Mouse (Mus musculus): Measurements from ENCODE around the gene Cyb5r3. TPM values are rescaled to one million over a fixed set of nuclear protein-coding genes. Genes with fewer than 3 reads are reported as not detected.

The Cyb5r3 gene
- 130 and 163 TPM in 2 replicates for polyA plus RNA-seq (2015; fragmentation: Nextera tagmentation; extraction: Ambion mirVana)

DNA sequence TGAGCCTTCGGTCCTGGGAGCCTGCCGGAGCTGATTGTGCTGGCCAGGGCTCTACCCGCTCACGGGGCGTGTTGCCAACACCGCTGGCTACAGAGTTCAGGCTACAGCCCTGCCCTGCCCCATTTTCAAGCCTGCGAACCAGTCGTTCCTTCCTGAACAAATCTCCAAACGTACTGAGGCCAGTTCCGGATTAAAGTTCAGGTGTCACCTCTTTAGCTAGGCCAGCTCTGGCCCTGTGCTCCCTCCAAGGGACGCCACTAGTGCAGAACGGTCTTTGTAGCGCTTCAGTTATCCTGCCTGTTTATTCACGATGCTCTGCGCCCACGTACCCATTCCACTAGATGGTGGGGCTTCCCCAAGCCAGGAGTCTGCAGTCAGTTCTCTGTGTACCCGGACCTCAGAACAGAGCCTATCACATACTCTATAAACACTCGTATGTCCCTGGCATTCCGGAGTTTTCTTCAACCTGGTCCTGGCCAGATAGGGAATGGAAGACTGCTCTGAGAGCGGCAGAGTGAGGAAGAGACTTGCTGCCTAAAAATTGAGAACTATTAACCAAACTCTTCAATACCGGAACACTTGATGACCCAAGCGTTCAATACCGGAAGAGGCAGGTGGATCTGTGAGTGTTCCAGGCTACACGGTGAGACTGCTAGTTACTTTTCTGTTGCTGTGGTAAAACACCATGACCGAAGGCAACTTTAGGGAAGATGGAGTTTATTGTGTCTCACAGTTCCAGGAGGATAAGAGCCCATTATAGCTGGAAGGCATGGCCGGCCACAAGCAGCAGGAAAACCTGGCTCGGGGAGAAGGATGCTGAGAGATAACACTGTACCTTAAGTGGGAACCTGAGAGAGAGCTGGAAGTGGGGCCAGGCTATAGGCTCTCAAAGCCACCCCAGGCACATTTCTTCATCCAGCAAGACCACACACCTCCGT, at the start of gene Cyb5r3:
TSS of gene Cyb5r3 (minus strand) at position 101 of the 938 bp plus-strand sequence.
- Histone ChIP-seq H3K4me3 (ENCODE audit: low read length) (peak within 1 kb of the TSS; percentile 99), H3K4me1 (ENCODE audit: control insufficient read depth, insufficient read depth, low read depth, low read length) (peaks cover 19% of the 10 kb centered on the region), H3K4me2 (ENCODE audit: low read length) (peak within 1 kb of the TSS; percentile 93), H3K27me3 (replicated peaks; ENCODE audit: control insufficient read depth, insufficient read depth, low read length) (no peaks in the 10 kb centered on the region), H3K9me3 (ENCODE audit: control insufficient read depth, low read length) (no peaks in the 10 kb centered on the region), H3K9ac (ENCODE audit: low read depth, low read length) (peak within 1 kb of the TSS; percentile 96), H3K27ac (ENCODE audit: low read depth, low read length) (peak within 1 kb of the TSS; percentile 94), H3K36me3 (ENCODE audit: control insufficient read depth, insufficient read depth, low read length) (no peaks in the 10 kb centered on the region)
- ATAC-seq: peak; percentile 80
- 34% methylated on average over 28 of the region's 28 CpGs for WGBS

DNA sequence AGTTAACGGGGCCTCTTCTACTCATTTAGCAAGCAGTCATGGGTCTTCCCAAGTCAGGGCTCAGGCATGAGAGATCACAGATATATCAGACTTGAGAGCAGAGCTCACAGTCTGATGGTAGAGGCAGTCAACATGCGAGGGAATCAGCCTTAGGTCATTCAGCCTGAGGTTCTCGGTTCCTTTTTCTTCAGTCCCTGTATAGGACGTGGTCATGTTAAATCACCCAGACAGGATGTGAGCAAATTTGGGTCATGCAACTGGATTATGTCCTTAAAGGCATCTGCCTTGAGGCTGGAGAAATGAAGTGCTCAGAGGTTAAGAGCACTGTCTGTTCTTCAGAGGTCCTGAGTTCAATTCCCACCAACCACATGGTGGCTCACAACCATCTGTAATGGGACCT, 49.3 kb upstream of the Cyb5r3 start:
- Histone ChIP-seq H3K4me1 (ENCODE audit: control insufficient read depth, insufficient read depth, low read depth, low read length) (peaks cover 7% of the 10 kb centered on the region), H3K9me3 (ENCODE audit: control insufficient read depth, low read length) (no peaks in the 10 kb centered on the region), H3K4me3 (ENCODE audit: low read length) (no peak overlapping the region), H3K36me3 (ENCODE audit: control insufficient read depth, insufficient read depth, low read length) (no peaks in the 10 kb centered on the region), H3K27me3 (replicated peaks; ENCODE audit: control insufficient read depth, insufficient read depth, low read length) (no peaks in the 10 kb centered on the region), H3K4me2 (ENCODE audit: low read length) (no peak overlapping the region), H3K9ac (ENCODE audit: low read depth, low read length) (no peak overlapping the region), H3K27ac (ENCODE audit: low read depth, low read length) (no peak overlapping the region)
- 93% methylated on average over 4 of the region's 4 CpGs for WGBS
- ATAC-seq: no peak

DNA sequence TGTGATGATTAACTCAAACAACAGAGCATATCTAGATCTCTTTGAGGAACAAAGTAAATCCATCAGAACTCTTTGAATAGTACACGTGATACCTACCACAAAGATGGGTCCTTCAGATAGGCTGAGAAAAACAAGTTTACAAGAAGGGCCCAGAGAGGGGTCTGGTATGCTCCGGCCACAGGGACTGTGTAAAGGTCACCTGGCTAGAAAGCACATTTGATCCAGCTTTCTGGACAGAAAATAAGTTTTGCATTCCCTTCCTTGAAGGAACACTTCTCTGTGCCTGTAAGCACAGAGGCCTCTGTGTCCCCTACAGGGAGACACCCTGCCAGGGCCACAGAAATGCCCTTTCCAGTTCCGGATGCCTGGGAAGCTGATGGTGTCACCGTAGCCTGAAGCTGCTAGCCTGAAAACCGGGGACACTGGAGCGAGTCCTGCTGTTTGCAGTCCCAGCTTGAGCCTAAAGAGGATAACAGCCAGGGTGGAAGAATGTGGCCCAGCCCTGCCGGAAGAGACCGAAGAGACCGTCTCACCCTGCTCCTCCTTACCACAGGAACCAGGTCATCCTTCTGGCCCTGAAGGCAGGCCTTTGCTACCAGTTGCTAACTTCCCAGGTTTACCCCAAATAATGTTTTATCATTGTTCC, 48.1 kb upstream of the Cyb5r3 start:
- Histone ChIP-seq H3K27ac (ENCODE audit: low read depth, low read length) (no peak overlapping the region), H3K27me3 (replicated peaks; ENCODE audit: control insufficient read depth, insufficient read depth, low read length) (no peaks in the 10 kb centered on the region), H3K4me1 (ENCODE audit: control insufficient read depth, insufficient read depth, low read depth, low read length) (peaks cover 10% of the 10 kb centered on the region), H3K4me2 (ENCODE audit: low read length) (no peak overlapping the region), H3K36me3 (ENCODE audit: control insufficient read depth, insufficient read depth, low read length) (no peaks in the 10 kb centered on the region), H3K4me3 (ENCODE audit: low read length) (no peak overlapping the region), H3K9me3 (ENCODE audit: control insufficient read depth, low read length) (no peaks in the 10 kb centered on the region), H3K9ac (ENCODE audit: low read depth, low read length) (no peak overlapping the region)
- 58% methylated on average over 9 of the region's 9 CpGs for WGBS
- ATAC-seq: no peak

DNA sequence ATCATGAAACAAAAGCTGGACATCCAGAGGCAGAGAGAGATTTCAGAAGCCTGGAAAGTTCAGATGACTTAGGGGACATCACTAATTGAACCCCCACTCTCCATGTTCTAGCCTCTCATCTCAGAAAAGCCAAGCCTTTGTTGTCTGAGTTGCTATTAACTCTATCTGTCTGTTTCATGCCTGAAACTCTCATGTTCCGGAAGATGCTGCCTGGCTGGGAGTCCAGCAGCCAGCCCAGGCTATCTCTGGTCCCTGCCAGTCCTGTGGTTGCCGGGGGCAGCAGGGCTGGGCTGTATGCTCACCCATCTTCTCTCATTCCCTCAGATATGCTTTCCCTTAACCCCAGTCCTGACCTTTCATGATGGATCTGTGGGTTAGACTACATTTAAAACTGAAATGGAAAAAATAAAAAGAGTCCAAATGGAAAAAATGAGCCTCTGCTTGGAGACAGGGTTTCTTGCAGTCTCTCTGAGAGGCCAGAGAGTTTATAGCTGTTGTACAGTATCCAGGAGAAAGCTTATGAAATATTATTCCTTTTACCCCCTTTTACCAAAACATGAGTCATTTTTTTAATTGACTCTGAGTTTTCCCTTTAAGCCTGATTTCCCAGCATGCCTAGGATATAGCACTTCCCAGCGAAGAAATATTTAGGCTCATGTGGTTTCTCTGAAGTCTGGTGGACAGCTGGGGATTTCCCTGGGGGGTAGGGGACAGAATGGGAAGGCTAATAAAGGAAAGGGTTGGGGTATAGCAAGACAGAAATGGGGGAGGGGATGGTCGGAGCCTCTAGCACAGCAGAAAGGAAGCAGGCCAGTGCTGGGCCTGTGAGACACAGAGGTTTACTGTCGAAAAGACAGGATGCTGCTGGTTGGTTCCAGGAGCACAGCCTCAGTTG, 43.2 kb upstream of the Cyb5r3 start:
- Histone ChIP-seq H3K36me3 (ENCODE audit: control insufficient read depth, insufficient read depth, low read length) (no peaks in the 10 kb centered on the region), H3K4me1 (ENCODE audit: control insufficient read depth, insufficient read depth, low read depth, low read length) (peaks cover 3% of the 10 kb centered on the region), H3K9me3 (ENCODE audit: control insufficient read depth, low read length) (no peaks in the 10 kb centered on the region), H3K4me2 (ENCODE audit: low read length) (no peak overlapping the region), H3K27ac (ENCODE audit: low read depth, low read length) (peak overlapping the region; percentile 1; the same call in 1 of the 2 replicates), H3K9ac (ENCODE audit: low read depth, low read length) (no peak overlapping the region), H3K27me3 (replicated peaks; ENCODE audit: control insufficient read depth, insufficient read depth, low read length) (no peaks in the 10 kb centered on the region), H3K4me3 (ENCODE audit: low read length) (no peak overlapping the region)
- 28% methylated on average over 5 of the region's 5 CpGs for WGBS
- ATAC-seq: peak; percentile 42; the same call in 1 of the 2 replicates

DNA sequence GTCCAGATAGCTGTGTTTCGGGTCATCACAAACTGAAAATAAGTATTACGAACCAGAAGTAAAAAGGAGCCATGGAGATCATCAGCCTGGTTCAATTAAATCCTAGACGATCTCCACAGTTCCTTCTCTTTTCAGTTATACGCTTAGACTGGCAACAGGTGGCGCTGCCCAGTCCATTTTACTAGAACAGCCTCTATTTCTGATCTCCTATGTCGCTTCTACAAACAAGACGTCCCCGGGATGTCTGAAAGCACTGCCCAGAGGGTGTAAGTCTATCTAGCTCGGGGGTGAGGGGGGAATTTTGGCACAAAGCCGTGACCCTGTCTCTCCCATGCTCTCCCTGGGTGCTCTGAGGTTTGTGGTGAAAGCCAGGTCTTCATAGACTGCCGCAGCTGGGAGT, 37.8 kb upstream of the Cyb5r3 start:
- WGBS: 24% methylated on average over 11 of the region's 11 CpGs
- H3K36me3 ChIP-seq (ENCODE audit: control insufficient read depth, insufficient read depth, low read length): no peaks in the 10 kb centered on the region
- peaks cover 4% of the 10 kb centered on the region for H3K4me1 ChIP-seq (ENCODE audit: control insufficient read depth, insufficient read depth, low read depth, low read length)
- H3K4me2 ChIP-seq (ENCODE audit: low read length): peak overlapping the region; percentile 62
- H3K27ac ChIP-seq (ENCODE audit: low read depth, low read length): no peak overlapping the region
- ATAC-seq: no peak
- peak overlapping the region; percentile 30 for H3K4me3 ChIP-seq (ENCODE audit: low read length)
- no peaks in the 10 kb centered on the region for H3K27me3 ChIP-seq (replicated peaks; ENCODE audit: control insufficient read depth, insufficient read depth, low read length)
- no peaks in the 10 kb centered on the region for H3K9me3 ChIP-seq (ENCODE audit: control insufficient read depth, low read length)
- H3K9ac ChIP-seq (ENCODE audit: low read depth, low read length): peak overlapping the region; percentile 47; the same call in 1 of the 2 replicates

DNA sequence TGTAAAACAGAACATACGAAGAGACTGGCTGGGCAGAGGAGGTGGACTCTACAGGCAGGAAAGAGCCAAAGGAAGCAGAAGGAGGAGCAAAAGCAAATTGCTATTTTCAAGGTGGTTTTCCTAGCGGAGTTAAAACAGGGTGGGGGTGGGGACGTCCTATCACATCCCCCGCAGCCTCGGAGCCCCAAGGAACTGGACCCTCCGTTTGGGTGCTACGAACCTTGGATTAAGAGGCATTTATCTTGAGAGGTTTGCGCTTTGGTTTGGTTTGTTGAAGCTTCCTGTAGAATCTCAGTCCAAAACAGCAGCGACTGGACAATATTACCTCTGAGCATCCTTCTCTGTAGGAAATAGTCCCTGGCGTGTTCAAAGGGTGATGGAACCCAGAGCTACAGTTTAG, 37.3 kb upstream of the Cyb5r3 start:
- Histone ChIP-seq H3K36me3 (ENCODE audit: control insufficient read depth, insufficient read depth, low read length) (no peaks in the 10 kb centered on the region), H3K9ac (ENCODE audit: low read depth, low read length) (peak overlapping the region; percentile 47)

DNA sequence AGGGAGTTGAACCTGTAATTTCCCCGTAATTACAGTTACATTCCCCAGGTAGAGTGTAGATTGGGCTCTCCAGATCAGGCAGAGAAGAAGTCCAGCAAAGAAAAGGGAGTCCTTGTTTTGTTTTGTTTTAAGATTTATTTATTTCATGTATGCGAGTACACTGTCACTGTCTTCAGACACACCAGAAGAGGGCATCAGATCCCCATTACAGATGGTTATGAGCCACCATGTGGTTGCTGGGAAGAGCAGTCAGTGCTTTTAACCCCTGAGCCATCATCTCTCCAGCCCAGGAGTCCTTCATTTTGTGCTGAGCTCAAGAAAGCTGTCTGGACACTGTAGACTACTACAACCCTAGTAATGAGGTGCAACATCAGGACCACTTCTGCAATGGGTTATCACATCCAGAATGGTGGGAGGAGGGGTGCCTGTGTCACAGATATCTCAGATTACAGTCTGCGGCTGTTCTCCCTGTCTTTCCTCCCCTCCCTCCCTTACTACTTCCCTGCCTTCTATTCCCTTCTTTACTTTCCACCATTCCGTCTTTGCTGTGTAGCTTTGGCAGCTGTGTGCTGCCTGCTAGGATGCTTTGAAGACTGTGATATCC, 36.8 kb upstream of the Cyb5r3 start:
- peak overlapping the region; percentile 33; the same call in 1 of the 2 replicates for H3K9ac ChIP-seq (ENCODE audit: low read depth, low read length)
- peak overlapping the region; percentile 62 for H3K4me2 ChIP-seq (ENCODE audit: low read length)
- no peak for ATAC-seq
- peak overlapping the region; percentile 30 for H3K4me3 ChIP-seq (ENCODE audit: low read length)
- H3K36me3 ChIP-seq (ENCODE audit: control insufficient read depth, insufficient read depth, low read length): no peaks in the 10 kb centered on the region
- 42% methylated on average over 4 of the region's 4 CpGs for WGBS
- peak overlapping the region; percentile 40 for H3K27ac ChIP-seq (ENCODE audit: low read depth, low read length)
- no peaks in the 10 kb centered on the region for H3K9me3 ChIP-seq (ENCODE audit: control insufficient read depth, low read length)
- H3K27me3 ChIP-seq (replicated peaks; ENCODE audit: control insufficient read depth, insufficient read depth, low read length): no peaks in the 10 kb centered on the region
- peaks cover 4% of the 10 kb centered on the region for H3K4me1 ChIP-seq (ENCODE audit: control insufficient read depth, insufficient read depth, low read depth, low read length)

More for the DNA sequence above, 37.3 kb upstream of the Cyb5r3 start:
- Histone ChIP-seq H3K4me3 (ENCODE audit: low read length) (peak overlapping the region; percentile 30), H3K9me3 (ENCODE audit: control insufficient read depth, low read length) (no peaks in the 10 kb centered on the region), H3K27ac (ENCODE audit: low read depth, low read length) (peak overlapping the region; percentile 40), H3K4me2 (ENCODE audit: low read length) (peak overlapping the region; percentile 62), H3K27me3 (replicated peaks; ENCODE audit: control insufficient read depth, insufficient read depth, low read length) (no peaks in the 10 kb centered on the region), H3K4me1 (ENCODE audit: control insufficient read depth, insufficient read depth, low read depth, low read length) (peaks cover 4% of the 10 kb centered on the region)
- 18% methylated on average over 10 of the region's 10 CpGs for WGBS
- no peak for ATAC-seq

DNA sequence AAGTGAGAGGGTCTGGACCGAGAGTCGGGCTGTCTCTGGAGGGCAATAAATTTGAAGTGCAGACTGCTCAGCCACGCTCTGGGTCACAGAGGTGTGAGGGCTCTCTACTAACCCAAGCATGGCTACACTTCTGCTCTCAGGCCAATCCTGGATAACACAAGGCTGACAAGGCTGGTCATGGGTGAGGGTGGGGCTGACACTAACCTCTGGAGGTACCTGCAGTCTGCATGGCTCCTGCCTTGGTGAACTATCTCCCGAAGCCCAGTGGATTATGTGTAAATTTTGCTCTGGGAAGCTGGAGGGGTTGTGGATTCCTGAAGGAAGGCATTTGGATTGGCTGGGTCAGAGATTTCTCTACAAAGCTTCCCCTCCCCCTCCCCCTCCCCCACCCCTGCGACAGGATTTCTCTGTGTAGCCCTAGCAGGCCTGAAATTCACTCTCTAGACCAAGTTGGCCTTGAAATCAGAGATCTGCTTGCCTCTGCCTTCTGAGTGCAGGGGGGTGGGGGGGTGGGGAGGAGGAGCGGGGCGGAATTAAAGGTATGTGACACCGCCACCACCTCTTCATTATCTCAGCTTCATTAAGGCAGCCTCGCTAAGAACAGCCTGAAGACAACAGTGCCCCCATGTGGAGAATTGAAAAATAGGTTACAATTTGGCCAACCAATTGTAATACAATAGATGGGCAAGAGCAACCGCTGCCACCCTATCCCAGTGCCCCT, 32.5 kb upstream of the Cyb5r3 start:
- 35% methylated on average over 9 of the region's 10 CpGs for WGBS
- Histone ChIP-seq H3K27ac (ENCODE audit: low read depth, low read length) (no peak overlapping the region), H3K4me1 (ENCODE audit: control insufficient read depth, insufficient read depth, low read depth, low read length) (peaks cover 4% of the 10 kb centered on the region), H3K9me3 (ENCODE audit: control insufficient read depth, low read length) (no peaks in the 10 kb centered on the region), H3K9ac (ENCODE audit: low read depth, low read length) (no peak overlapping the region), H3K4me2 (ENCODE audit: low read length) (peak overlapping the region; percentile 34), H3K27me3 (replicated peaks; ENCODE audit: control insufficient read depth, insufficient read depth, low read length) (no peaks in the 10 kb centered on the region), H3K36me3 (ENCODE audit: control insufficient read depth, insufficient read depth, low read length) (no peaks in the 10 kb centered on the region), H3K4me3 (ENCODE audit: low read length) (no peak overlapping the region)
- ATAC-seq: no peak; the same call in 1 of the 2 replicates

All from hindbrain, embryonic 16.5 days (tissue).